Mouse (Mus musculus) layer of hippocampus, adult 11-12 months (tissue): ENCODE measurements around the gene Selenon.

Experiments
- DNase-seq: peaks from one replicate; pipeline ENCODE4 v3.0.0; 2022; ENCODE audit warnings: low spot score

Gene Selenon

GRCm38 (mm10) chr4:134551494-134552316 lies at the start of gene Selenon:
TSS of gene Selenon (minus strand) at chr4:134552166.
- DNase-seq, result no peak

DNA sequence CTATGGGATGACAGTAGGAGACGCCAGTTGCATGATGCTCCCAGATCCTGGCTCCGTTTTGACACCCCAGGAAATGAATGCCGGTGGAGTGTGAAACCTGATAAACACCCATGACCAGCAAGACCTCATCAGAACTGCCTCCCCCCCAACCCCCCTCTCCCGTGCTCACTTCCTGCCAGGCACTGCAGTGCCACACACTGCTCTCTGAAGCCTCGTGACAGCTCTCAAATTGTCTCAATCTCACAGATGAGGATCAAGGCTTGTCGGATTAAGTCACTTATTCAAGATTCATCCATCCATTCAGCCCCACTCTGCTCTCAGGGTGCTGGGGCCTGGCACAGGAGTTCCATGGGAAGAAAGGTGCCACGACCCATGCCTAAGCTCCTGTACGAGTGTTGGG lies 49.4 kb upstream of the Selenon start:
- no peak for DNase-seq

DNA sequence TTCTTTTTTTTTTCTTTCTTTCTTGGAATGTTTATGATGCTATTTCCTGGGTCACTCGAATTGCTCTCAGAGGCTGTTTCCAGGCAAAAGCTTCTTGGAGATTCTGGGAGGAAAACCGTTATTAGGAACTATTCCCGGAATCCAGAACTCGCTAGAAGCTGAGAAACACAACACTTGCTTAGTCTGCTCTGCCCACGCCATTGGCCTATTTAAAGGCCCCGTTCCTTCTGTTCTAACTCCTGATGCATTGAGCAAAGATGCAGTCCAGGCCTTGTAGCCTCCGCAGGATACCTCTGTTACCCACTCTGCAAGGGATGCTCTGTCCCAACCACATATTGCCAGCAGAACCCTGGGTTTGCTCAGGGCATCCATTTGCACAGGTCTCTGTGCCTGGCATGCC lies 48.8 kb upstream of the Selenon start:
- DNase-seq, result no peak

- DNase-seq, result no peak
Observed at GRCm38 (mm10) chr4:134600060-134600459, 48.1 kb upstream of the Selenon start.

DNA sequence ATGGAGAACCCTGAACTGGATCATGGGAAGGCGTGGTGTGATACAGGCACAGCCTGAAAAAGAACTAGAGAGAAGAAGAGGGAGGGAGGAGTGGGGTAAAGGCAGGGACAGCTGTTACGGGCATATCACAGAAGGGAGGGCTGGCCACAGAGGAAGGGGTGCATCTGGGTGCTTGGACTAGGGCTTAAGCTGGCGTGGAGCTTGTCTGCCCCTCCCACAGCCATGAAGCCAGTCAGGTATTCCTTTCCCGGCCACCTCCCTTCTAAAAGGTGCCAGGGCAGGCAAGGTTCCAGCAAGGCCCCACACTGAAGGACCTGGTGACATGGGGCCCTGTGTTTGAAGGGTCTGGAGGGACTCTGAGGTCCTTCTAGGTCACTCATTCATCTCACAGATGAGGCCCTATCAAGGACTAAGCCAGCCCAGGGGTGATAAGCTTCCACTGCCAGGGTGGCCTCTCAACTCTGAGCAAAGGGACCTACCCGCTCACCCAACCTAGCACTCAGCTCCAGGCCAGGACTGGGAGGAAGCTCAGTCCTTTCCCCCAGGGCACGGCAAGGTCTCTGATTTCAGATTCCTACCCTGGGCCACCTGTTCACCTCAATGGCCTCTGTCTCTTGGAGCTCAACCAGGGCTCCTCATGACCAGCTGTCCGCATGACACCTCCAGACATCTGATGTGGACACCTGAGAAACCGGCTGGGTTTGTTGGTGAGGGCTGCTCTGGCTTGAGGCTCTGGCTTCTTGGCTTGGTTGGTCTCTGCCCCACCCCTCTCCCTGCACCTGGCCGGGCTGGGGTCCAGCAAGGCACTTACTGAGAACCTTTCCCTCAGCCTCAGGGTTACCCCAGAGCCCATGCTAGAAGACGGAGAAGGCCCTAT lies 45.1 kb upstream of the Selenon start:
- no peak for DNase-seq

DNA sequence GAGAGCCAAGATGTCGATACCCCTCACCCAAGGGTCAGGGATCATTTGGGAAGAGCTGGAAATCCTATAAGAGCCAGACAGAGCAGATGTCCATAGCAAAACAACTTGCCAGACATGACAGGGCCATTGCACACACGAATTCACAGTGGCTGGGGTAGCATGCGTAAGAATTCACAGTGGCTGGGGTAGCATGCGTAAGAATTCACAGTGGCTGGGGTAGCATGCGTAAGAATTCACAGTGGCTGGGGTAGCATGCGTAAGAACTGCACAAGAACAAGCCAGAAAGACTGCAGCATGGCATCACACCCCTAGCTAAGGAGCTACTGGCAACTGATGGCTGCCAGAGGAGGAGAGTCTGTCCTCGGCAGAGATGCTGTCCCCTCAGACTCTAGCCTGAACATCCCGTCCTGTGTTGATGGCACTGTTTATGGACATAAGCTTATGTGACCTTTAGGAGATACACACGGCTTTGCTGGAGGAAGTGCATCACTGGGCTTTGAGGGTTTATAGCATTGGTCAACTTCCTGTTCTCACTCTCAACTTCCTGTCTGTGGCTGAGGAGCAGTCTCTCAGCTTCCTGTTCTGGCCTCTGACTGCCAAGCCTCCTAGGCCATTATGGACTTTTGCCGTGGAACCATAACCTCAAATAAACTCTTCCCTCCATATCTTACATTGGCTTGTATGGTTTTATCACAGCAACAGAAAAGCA lies 42.9 kb upstream of the Selenon start:
- no peak for DNase-seq

GRCm38 (mm10) chr4:134592442-134592841 lies 40.5 kb upstream of the Selenon start:
- DNase-seq, result no peak

GRCm38 (mm10) chr4:134591506-134592061 lies 39.6 kb upstream of the Selenon start:
- DNase-seq, result no peak

- DNase-seq, result no peak
Observed at GRCm38 (mm10) chr4:134590227-134590926, 38.4 kb upstream of the Selenon start.

GRCm38 (mm10) chr4:134589786-134590185 lies 37.8 kb upstream of the Selenon start:
- DNase-seq, result no peak

GRCm38 (mm10) chr4:134588951-134589350 lies 37.0 kb upstream of the Selenon start:
- DNase-seq, result no peak

GRCm38 (mm10) chr4:134588287-134588686 lies 36.3 kb upstream of the Selenon start:
- no peak for DNase-seq

GRCm38 (mm10) chr4:134587636-134588197 lies 35.8 kb upstream of the Selenon start:
- no peak for DNase-seq

DNA sequence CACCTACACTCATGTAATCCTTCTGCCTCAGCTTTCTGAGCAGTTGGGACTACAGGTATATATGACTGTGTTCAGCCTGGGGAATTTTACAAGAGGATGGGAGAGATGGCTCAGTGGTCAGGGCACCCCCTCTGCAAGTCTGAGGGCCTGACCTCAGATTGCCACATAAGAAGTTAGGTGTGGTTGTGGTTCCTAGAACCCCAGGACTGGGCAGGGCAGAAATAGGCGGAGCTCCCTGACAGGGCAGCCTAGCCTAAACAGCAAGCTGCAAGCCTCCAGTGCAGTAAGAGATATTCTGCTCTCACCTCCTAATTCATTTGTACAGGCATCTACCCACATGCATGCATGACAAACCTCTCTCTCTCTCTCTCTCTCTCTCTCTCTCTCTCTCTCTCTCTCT lies 34.7 kb upstream of the Selenon start:
- no peak for DNase-seq

DNA sequence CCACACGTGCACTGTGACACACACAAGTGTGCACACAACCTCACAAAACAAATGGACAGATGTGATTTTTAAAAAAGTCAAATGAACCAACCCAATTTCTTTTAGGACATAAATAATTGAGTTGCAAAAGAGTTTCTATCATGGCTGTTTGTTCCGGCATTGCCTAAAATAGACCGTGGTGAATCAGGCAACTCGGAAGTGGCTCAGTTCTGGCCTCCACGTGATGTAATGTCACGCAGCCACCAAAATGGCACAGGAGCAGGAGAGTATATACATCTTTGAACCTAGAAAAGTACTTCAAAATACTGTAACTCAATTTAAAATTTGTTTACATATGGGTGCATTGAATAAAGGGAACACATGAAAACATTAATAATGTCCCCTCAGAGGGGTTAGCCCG lies 34.2 kb upstream of the Selenon start:
- no peak for DNase-seq

DNA sequence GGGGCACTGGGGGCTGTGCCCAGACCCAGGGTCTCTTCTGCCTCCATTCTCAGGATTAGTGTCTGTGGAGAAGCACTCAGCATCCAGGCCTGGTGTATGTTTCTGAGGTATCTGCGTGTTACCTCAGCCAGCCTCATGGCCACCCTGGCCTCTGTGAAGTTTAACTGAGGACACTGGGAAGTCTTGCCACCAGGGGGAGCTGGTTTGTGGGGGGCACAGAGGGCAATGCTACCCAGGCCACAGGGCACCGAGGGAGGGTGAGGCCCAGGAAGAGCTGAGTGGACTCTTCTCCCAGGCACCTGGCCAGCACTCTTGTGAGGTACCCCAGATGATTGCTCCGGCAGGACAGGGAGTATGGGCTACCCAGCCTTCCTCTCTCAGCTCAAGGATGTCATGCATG lies 31.5 kb upstream of the Selenon start:
- DNase-seq, result no peak

- DNase-seq, result no peak
Observed at GRCm38 (mm10) chr4:134581365-134581764, 29.4 kb upstream of the Selenon start.

- DNase-seq, result peak; percentile 85
Observed at GRCm38 (mm10) chr4:134580351-134581148, 28.6 kb upstream of the Selenon start.

GRCm38 (mm10) chr4:134579620-134580019 lies 27.7 kb upstream of the Selenon start:
- no peak for DNase-seq

DNA sequence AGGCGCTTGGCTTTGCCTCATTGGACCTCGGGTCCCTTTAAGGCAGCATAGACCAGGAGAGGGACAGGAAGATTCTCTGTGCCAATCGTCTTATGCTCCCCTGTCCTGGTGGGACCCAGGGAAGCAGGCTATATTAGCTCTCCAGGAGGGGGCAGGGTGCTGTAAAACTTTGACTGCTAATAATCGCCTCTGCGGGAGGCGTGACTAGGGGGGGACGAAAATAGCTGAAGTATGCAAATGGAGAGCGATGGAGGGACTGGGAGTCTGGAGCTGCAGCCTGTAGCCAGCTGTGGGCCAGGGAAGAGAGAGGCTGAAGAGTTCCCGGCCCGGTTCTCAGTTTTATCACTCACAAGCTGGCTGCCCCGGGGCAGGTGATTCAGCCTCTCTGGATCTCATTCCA lies 27.2 kb upstream of the Selenon start:
- DNase-seq, result no peak
